Mouse (Mus musculus) cerebellum, adult 2 months (tissue): Measurements from ENCODE around the gene Lrrc71.

Experiments
- CTCF ChIP-seq: fragments of 200-500 bp; IDR thresholded peaks from 2 replicates; pipeline ENCODE4 v1.5.1; 2011; ENCODE audit warnings: low read depth, mild to moderate bottlenecking, control low read depth, low read length, moderate library complexity, borderline replicate concordance; ENCODE audit not compliant: insufficient read depth
- POLR2A ChIP-seq: fragments of 200-500 bp; IDR thresholded peaks from 2 replicates; pipeline ENCODE4 v1.6.1; 2011; ENCODE audit warnings: low read length, control low read depth, borderline replicate concordance; ENCODE audit not compliant: insufficient read depth

- TF ChIP-seq CTCF (no peak), POLR2A (no peak)
These were observed 19.7 kb downstream of the Lrrc71 start for GRCm38 (mm10) chr3:87728696-87729095.
